Mouse (Mus musculus) heart, postnatal 0 days (tissue): ENCODE data around the gene Fubp1.

Source experiments
- CTCF ChIP-seq: IDR thresholded peaks from 2 replicates; pipeline ENCODE4 v1.5.1; 2016; ENCODE audit warnings: antibody characterized with exemption, control low read depth, low read depth
- EP300 ChIP-seq: IDR thresholded peaks from 2 replicates; pipeline ENCODE4 v1.6.1; 2016; ENCODE audit warnings: antibody characterized with exemption, low read depth

- TF ChIP-seq CTCF = no peak
- no peak for TF ChIP-seq EP300
These were observed 71.9 kb downstream of the Fubp1 start for GRCm38 (mm10) chr3:152282126-152282525.
